Mouse (Mus musculus) limb, embryonic 14.5 days (tissue): ENCODE measurements around the gene Timp3. TPM values are rescaled to one million over a fixed set of nuclear protein-coding genes. Genes with fewer than 3 reads are reported as not detected.

ENCODE experiments used
- ATAC-seq: fragments of 200-750 bp; cut with Nextera tagmentation; 2 replicates; pipeline ENCODE4 v1.8.0; 2017; ENCODE audit warnings: low read depth, moderate number of reproducible peaks, moderate TSS enrichment; ENCODE audit not compliant: low FRiP score
- DNase-seq: peaks from one replicate; pipeline ENCODE4 v3.0.0-alpha.2; 2015; ENCODE audit warnings: low spot score
- H3K27ac ChIP-seq: fragments of 300-500 bp; sonication (generic); replicated peaks from 2 replicates; pipeline ENCODE4 v1.5.1; 2014; ENCODE audit warnings: low read depth, mild to moderate bottlenecking, low read length, moderate library complexity, mixed read lengths
- H3K27me3 ChIP-seq: fragments of 300-500 bp; sonication (generic); 2 replicates; pipeline ENCODE4 v1.6.1; 2014; ENCODE audit warnings: low read length, mixed read lengths; ENCODE audit not compliant: control insufficient read depth, insufficient read depth
- H3K36me3 ChIP-seq: fragments of 300-500 bp; sonication (generic); 2 replicates; pipeline ENCODE4 v1.6.1; 2014; ENCODE audit warnings: mild to moderate bottlenecking, low read length, moderate library complexity, mixed read lengths; ENCODE audit not compliant: control insufficient read depth, insufficient read depth
- H3K4me1 ChIP-seq: fragments of 300-500 bp; sonication (generic); 2 replicates; pipeline ENCODE4 v1.6.1; 2014; ENCODE audit warnings: antibody characterized with exemption, low read length, mixed read lengths; ENCODE audit not compliant: control insufficient read depth, insufficient read depth
- H3K4me2 ChIP-seq: fragments of 300-500 bp; sonication (generic); replicated peaks from 2 replicates; pipeline ENCODE4 v1.6.1; 2014; ENCODE audit warnings: low read depth, mild to moderate bottlenecking, low read length, moderate library complexity; ENCODE audit not compliant: severe bottlenecking
- H3K4me3 ChIP-seq: fragments of 300-500 bp; sonication (generic); replicated peaks from 2 replicates; pipeline ENCODE4 v1.5.1; 2014; ENCODE audit warnings: low read length
- H3K9ac ChIP-seq: fragments of 300-500 bp; sonication (generic); 2 replicates; pipeline ENCODE4 v1.6.1; 2014; ENCODE audit warnings: mild to moderate bottlenecking, low read depth, low read length, moderate library complexity; ENCODE audit not compliant: severe bottlenecking
- H3K9me3 ChIP-seq: fragments of 300-500 bp; sonication (generic); 2 replicates; pipeline ENCODE4 v1.6.1; 2016; ENCODE audit warnings: low read length; ENCODE audit not compliant: control insufficient read depth
- POLR2A ChIP-seq: fragments of 200-500 bp; IDR thresholded peaks from 2 replicates; pipeline ENCODE4 v1.8.0; 2012; ENCODE audit warnings: inconsistent platforms, mild to moderate bottlenecking, moderate library complexity, borderline replicate concordance; ENCODE audit not compliant: insufficient read depth, insufficient read length; ENCODE audit errors: extremely low read depth
- WGBS: fragments of 180-500 bp; shearing (Covaris S2); extraction: QIAGEN DNeasy Blood & Tissue Kit; methylation state at CpG from one replicate; pipeline ENCODE4 v1.1.7; 2014; 5-methylcytosine and 5-hydroxymethylcytosine counted together
- polyA plus RNA-seq, 2 experiments: library from polyadenylated mRNA; depleted of rRNA in 1 of 2; stranded (reverse) in 1 of 2; unstranded in 1 of 2; fragments of >200 nt; fragmentation: Nextera tagmentation in 1 of 2; extraction: Ambion mirVana in 1 of 2; gene quantifications; 2 replicates each; pipeline versions ENCODE4 v1.2.1 to v1.2.3; 2012 to 2014

Gene Timp3
- polyA plus RNA-seq, 2 experiments = 57.4 to 66.5 TPM

DNA sequence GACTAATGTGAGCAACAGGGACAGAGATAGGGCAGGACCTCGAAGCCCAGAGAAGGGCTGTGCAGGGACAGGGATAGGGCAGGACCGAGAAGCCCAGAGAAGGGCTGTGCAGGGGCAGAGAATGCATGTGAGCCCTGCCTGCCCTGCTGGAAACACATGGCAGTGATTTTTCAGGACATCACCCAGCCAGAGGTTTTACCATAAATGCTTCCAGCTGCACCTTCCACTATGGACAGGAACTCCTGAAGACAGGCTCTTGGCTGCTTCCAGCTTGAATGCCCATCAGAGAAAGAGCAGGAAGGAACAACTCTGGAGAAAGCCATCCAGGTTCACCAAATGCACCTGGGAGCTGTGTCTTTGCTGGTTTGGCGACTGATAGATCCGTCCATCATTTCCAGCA is 67.2 kb downstream of the Timp3 start:
- no peak for ATAC-seq
- no peak for TF ChIP-seq POLR2A
- no peak overlapping the region for H3K4me2 ChIP-seq
- H3K4me1 ChIP-seq = peaks cover 36% of the 10 kb centered on the region
- no peak for DNase-seq
- H3K9ac ChIP-seq = no peak overlapping the region
- WGBS = 55% methylated on average over 4 of the region's 4 CpGs
- no peaks in the 10 kb centered on the region for H3K9me3 ChIP-seq
- no peak overlapping the region for H3K4me3 ChIP-seq
- H3K36me3 ChIP-seq = no peaks in the 10 kb centered on the region
- no peak overlapping the region for H3K27ac ChIP-seq
- H3K27me3 ChIP-seq = no peaks in the 10 kb centered on the region

DNA sequence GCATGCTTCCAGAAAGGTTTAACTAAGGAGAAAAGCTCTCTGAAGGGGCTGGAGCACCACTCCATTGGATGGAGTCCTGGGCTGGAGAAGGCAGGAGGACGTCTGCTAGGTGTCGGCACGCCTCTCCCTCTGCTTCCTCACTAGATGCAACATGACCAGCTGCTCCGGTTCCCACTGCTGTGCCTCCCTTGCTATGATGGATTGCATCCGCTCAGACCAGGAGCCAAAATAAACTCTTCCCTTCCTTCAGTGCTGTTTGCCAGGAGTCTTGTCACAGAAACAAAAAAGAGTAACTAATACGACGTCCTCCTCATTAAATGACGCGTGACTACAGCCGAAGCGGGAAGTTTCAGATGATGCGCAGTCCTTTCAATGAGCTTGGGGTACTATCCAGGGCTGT is 68.6 kb downstream of the Timp3 start:
- Histone ChIP-seq H3K4me3 (no peak overlapping the region), H3K9me3 (no peaks in the 10 kb centered on the region), H3K4me2 (no peak overlapping the region), H3K9ac (no peak overlapping the region), H3K36me3 (no peaks in the 10 kb centered on the region), H3K27ac (no peak overlapping the region), H3K4me1 (peaks cover 36% of the 10 kb centered on the region), H3K27me3 (no peaks in the 10 kb centered on the region)
- DNase-seq (no peak), ATAC-seq (no peak)
- TF ChIP-seq POLR2A = no peak
- 69% methylated on average over 12 of the region's 12 CpGs for WGBS

GRCm38 (mm10) chr10:86369346-86369745 is 69.2 kb downstream of the Timp3 start:
- Histone ChIP-seq H3K4me3 (no peak overlapping the region), H3K27ac (no peak overlapping the region), H3K4me1 (peaks cover 36% of the 10 kb centered on the region), H3K27me3 (no peaks in the 10 kb centered on the region), H3K4me2 (no peak overlapping the region), H3K9ac (no peak overlapping the region), H3K9me3 (no peaks in the 10 kb centered on the region), H3K36me3 (no peaks in the 10 kb centered on the region)
- 19% methylated on average over 4 of the region's 4 CpGs for WGBS
- ATAC-seq (no peak), DNase-seq (no peak)
- no peak for TF ChIP-seq POLR2A

GRCm38 (mm10) chr10:86371561-86371960 is 71.4 kb downstream of the Timp3 start:
- ATAC-seq = no peak
- no peak for TF ChIP-seq POLR2A
- peaks cover 28% of the 10 kb centered on the region for H3K4me1 ChIP-seq
- no peak for DNase-seq
- H3K27me3 ChIP-seq = no peaks in the 10 kb centered on the region
- no peak overlapping the region for H3K4me2 ChIP-seq
- H3K27ac ChIP-seq = no peak overlapping the region
- no peaks in the 10 kb centered on the region for H3K36me3 ChIP-seq
- H3K4me3 ChIP-seq = no peak overlapping the region
- H3K9me3 ChIP-seq = no peaks in the 10 kb centered on the region
- no peak overlapping the region for H3K9ac ChIP-seq

GRCm38 (mm10) chr10:86374061-86374460 is 73.9 kb downstream of the Timp3 start:
- DNase-seq = no peak
- H3K27me3 ChIP-seq = no peaks in the 10 kb centered on the region
- no peak overlapping the region for H3K9ac ChIP-seq
- TF ChIP-seq POLR2A = no peak
- peaks cover 18% of the 10 kb centered on the region for H3K4me1 ChIP-seq
- no peak overlapping the region for H3K4me3 ChIP-seq
- 88% methylated on average over 2 of the region's 2 CpGs for WGBS
- H3K9me3 ChIP-seq = no peaks in the 10 kb centered on the region
- no peak for ATAC-seq
- no peak overlapping the region for H3K4me2 ChIP-seq
- no peak overlapping the region for H3K27ac ChIP-seq
- H3K36me3 ChIP-seq = no peaks in the 10 kb centered on the region

DNA sequence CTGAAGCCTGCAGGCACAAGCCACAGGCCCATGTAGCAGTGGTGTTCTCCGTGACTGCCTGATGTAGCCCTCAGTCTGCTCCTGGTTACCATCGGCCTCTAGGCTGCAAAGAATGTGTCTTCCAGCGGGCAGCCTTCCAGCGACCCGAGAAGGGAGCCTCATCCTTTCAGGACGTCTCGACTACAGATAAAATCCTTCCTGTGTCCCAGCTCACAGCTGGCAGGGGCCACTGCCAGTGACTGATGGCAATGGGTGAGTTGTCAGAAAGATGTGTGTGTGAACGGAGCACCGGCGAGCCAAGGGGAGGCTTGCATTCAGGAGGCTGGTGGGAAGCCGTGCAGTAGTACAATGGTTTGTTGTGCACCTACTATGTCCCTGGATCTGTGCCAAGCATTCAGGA is 75.7 kb downstream of the Timp3 start:
- H3K4me3 ChIP-seq = no peak overlapping the region
- no peak for TF ChIP-seq POLR2A
- no peaks in the 10 kb centered on the region for H3K36me3 ChIP-seq
- WGBS = 70% methylated on average over 11 of the region's 11 CpGs
- no peak for DNase-seq
- no peaks in the 10 kb centered on the region for H3K9me3 ChIP-seq
- 0 out of 2 replicates have a peak, but pooled peaks have one; percentile 2 for ATAC-seq
- no peak overlapping the region for H3K9ac ChIP-seq
- H3K4me2 ChIP-seq = no peak overlapping the region
- H3K27ac ChIP-seq = no peak overlapping the region
- no peaks in the 10 kb centered on the region for H3K27me3 ChIP-seq
- H3K4me1 ChIP-seq = 0 out of 2 replicates have a peak, but pooled peaks cover 6% of the 10 kb centered on the region
